Mouse (Mus musculus) v-Abl transformed pro-B cells (cell line): ENCODE data around the gene Colgalt1.

Source experiments
- in situ Hi-C, 2 experiments: fragments of 400-800 bp; cut with MboI; formaldehyde crosslinking; loops; one replicate each; pipeline ENCODE4 v1.15.1; 2025; ENCODE audit not compliant: unreplicated experiment in 2 of 2

Gene Colgalt1

GRCm38 (mm10) chr8:71626753-71627152 is 16.0 kb downstream of the Colgalt1 start:
- in situ Hi-C loops, result no loop called here

GRCm38 (mm10) chr8:71627265-71628099 is 16.7 kb downstream of the Colgalt1 start:
- in situ Hi-C loops, result no loop called here

GRCm38 (mm10) chr8:71628396-71629095 is 17.7 kb downstream of the Colgalt1 start:
- in situ Hi-C loops, result no loop called here

- in situ Hi-C loops, result no loop called here
Observed at GRCm38 (mm10) chr8:71629096-71629697, 18.4 kb downstream of the Colgalt1 start.

GRCm38 (mm10) chr8:71629781-71630212 is 19.0 kb downstream of the Colgalt1 start:
- in situ Hi-C loops, result loop anchor here (5.0 kb wide), 2 partner anchors 32 to 67 kb away; partner anchors contain the start of gene Fam129c (in 1 of the 2)

GRCm38 (mm10) chr8:71630761-71631160 is 20.0 kb downstream of the Colgalt1 start:
- in situ Hi-C loops, result loop anchor here (5.0 kb wide), 2 partner anchors 33 to 68 kb away; partner anchors contain the start of gene Fam129c (in 1 of the 2)

GRCm38 (mm10) chr8:71631897-71632296 is 21.1 kb downstream of the Colgalt1 start:
- in situ Hi-C loops, result loop anchor here (5.0 kb wide), 2 partner anchors 35 to 70 kb away; partner anchors contain the start of gene Fam129c (in 1 of the 2)

- in situ Hi-C loops, result loop anchor here (5.0 kb wide), 2 partner anchors 36 to 71 kb away; partner anchors contain the start of gene Fam129c (in 1 of the 2)
Observed at GRCm38 (mm10) chr8:71633164-71633563, 22.4 kb downstream of the Colgalt1 start.

GRCm38 (mm10) chr8:71633981-71634667 is 23.3 kb downstream of the Colgalt1 start:
- in situ Hi-C loops, result loop anchor here (5.0 kb wide), 2 partner anchors 37 to 72 kb away; partner anchors contain the start of gene Fam129c (in 1 of the 2)

- in situ Hi-C loops, result no loop called here
Observed at GRCm38 (mm10) chr8:71637149-71638095, 26.6 kb downstream of the Colgalt1 start.

- in situ Hi-C loops, result no loop called here
Observed at GRCm38 (mm10) chr8:71638321-71638720, 27.5 kb downstream of the Colgalt1 start.

GRCm38 (mm10) chr8:71639318-71639717 is 28.5 kb downstream of the Colgalt1 start:
- in situ Hi-C loops, result no loop called here

- in situ Hi-C loops, result no loop called here
Observed at GRCm38 (mm10) chr8:71645510-71645909, 34.7 kb downstream of the Colgalt1 start.

GRCm38 (mm10) chr8:71654600-71654999 is 43.8 kb downstream of the Colgalt1 start:
- in situ Hi-C loops, result loop anchor here (25.0 kb wide), 1 partner anchor 767 kb away; the partner anchor contains the start of genes Rpl18a (in 2 of the 2) and Slc5a5 (in 2 of the 2)

- in situ Hi-C loops, result loop anchor here (5.0 to 25.0 kb wide), 2 partner anchors 166 to 771 kb away; partner anchors contain the start of genes Rpl18a (in 2 of the 2) and Slc5a5 (in 2 of the 2)
Observed at GRCm38 (mm10) chr8:71657816-71658215, 47.0 kb downstream of the Colgalt1 start.

- in situ Hi-C loops, result loop anchor here (5.0 to 25.0 kb wide), 2 partner anchors 166 to 771 kb away; partner anchors contain the start of genes Rpl18a (in 2 of the 2) and Slc5a5 (in 2 of the 2)
Observed at GRCm38 (mm10) chr8:71658515-71659049, 47.8 kb downstream of the Colgalt1 start.

- in situ Hi-C loops, result loop anchor here (5.0 to 25.0 kb wide), 4 partner anchors 97 to 772 kb away; partner anchors contain the start of genes Rpl18a (in 2 of the 2) and Slc5a5 (in 2 of the 2)
Observed at GRCm38 (mm10) chr8:71659751-71660150, 49.0 kb downstream of the Colgalt1 start.
